Comparison of ENCODE assay signal across 15 mouse cellular contexts in the genomic region with DNA sequence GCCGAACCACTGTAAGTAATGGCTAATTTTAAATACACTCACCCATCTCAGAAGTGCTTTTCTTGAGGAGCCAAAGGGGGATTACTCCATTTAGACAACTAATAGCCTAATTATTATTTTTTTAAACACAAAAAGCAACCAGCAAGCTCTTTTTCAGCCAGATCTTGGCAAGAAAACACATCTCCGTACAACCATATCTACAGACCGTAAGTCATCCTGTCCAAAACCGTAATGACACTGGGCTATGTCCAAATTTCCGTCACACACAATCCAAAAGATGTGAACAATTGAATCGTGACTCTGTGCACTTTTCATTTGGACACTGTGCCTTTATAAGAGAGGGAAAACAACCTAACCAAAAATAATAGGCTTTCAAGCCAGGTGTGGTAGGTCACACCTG. TPM values are rescaled to one million over a fixed set of nuclear protein-coding genes. Genes with fewer than 3 reads are reported as not detected.
DNase-seq lines count a peak whose midpoint lies in the region; TF ChIP-seq lines count a peak whose summit lies in the region.
"Had no signal": no experiment of that assay in that cellular context is flagged by ENCODE, and none has a peak within 500 bp of the region (broad histone marks: within the 10 kb centered on the region; RNA-seq: fewer than 3 reads in every experiment).

No protein-coding gene starts in this region.

- peak overlapping the region; percentile 41 for H3K4me3 ChIP-seq in gastrocnemius, adult 2 months
- no peak overlapping the region for H3K4me3 ChIP-seq in liver, adult 2 months (ENCODE audit: insufficient read depth, low read depth, low read length)
- H3K4me3 ChIP-seq: forebrain, embryonic 12.5 days; midbrain, embryonic 15.5 days; neural tube, embryonic 12.5 days had no signal

- H3K9ac ChIP-seq in liver, adult 2 months (ENCODE audit: low read depth, low read length) = no peak overlapping the region
- H3K9ac ChIP-seq: forebrain, embryonic 12.5 days; midbrain, embryonic 15.5 days; neural tube, embryonic 12.5 days had no signal

- no peak for TF ChIP-seq POLR2A in liver, adult 2 months (IDR thresholded peaks at IDR 0.05; ENCODE audit: extremely low read depth, insufficient read depth, low read length)
- no peak for TF ChIP-seq POLR2A in brain, embryonic 14.5 days (IDR thresholded peaks at IDR 0.05; ENCODE audit: borderline replicate concordance, extremely low read depth, insufficient read depth, insufficient read length, poor library complexity, severe bottlenecking)

- intact Hi-C loops in gastrocnemius, adult 2 months (cut with DNase I) = loop anchor here (5.0 kb wide), 1 partner anchor 33 kb away; no protein-coding TSS in a partner anchor
- intact Hi-C loops in gastrocnemius, postnatal 36 days (cut with DNase I) = no loop called here

- H3K27me3 ChIP-seq in liver, adult 2 months (ENCODE audit: control insufficient read depth, insufficient read depth, low read length) = no peaks in the 10 kb centered on the region
- H3K27me3 ChIP-seq: forebrain, embryonic 12.5 days; midbrain, embryonic 15.5 days; neural tube, embryonic 12.5 days had no signal

- H3K27ac ChIP-seq in gastrocnemius, adult 2 months = peak overlapping the region; percentile 82
- H3K27ac ChIP-seq in liver, adult 2 months (replicated peaks; ENCODE audit: insufficient read depth, low read depth, low read length) = peak overlapping the region; percentile 46
- H3K27ac ChIP-seq: forebrain, embryonic 12.5 days; macrophage; midbrain, embryonic 15.5 days; neural tube, embryonic 12.5 days had no signal

- TF ChIP-seq CTCF in gastrocnemius, adult 2 months (IDR thresholded peaks at IDR 0.05) = no peak
- TF ChIP-seq CTCF in liver, adult 2 months (IDR thresholded peaks at IDR 0.05; ENCODE audit: low read depth, low read length) = no peak
- TF ChIP-seq CTCF in brain, embryonic 14.5 days (IDR thresholded peaks at IDR 0.05; ENCODE audit: borderline replicate concordance, extremely low read depth, insufficient read depth, insufficient read length) = no peak

- H3K4me1 ChIP-seq in liver, adult 2 months (ENCODE audit: control insufficient read depth, insufficient read depth, low read length) = peaks cover 15% of the 10 kb centered on the region
- H3K4me1 ChIP-seq: midbrain, embryonic 15.5 days had no signal

- no peak for DNase-seq in gastrocnemius, adult 2 months
- no peak for DNase-seq in gastrocnemius, postnatal 36 days
- no peak for DNase-seq in liver, adult 2 months (ENCODE audit: extremely low read depth, low read depth, low spot score)
- DNase-seq in liver = no peak
- peak; percentile 53 for DNase-seq in brain, embryonic 14.5 days (ENCODE audit: low read depth)
- peak; percentile 26 for DNase-seq in lung, postnatal 14 days
- DNase-seq in ovary, adult 18-20 months (ENCODE audit: low spot score) = no peak
- DNase-seq in thymus, postnatal 0 days (ENCODE audit: low spot score) = no peak
- DNase-seq: B cell, adult 2 months; cerebellum, adult 9-11 months; spleen, adult 18-20 months had no signal

- 50% methylated on average over 6 of the region's 6 CpGs for WGBS in liver, adult 2 months

- peaks cover 50% of the 10 kb centered on the region for H3K79me2 ChIP-seq in liver, adult 2 months (ENCODE audit: control insufficient read depth, insufficient read depth, low read length)

- H3K36me3 ChIP-seq in liver, adult 2 months (ENCODE audit: control insufficient read depth, insufficient read depth, low read length) = no peaks in the 10 kb centered on the region
- H3K36me3 ChIP-seq: midbrain, embryonic 15.5 days had no signal

RNA-seq across cellular contexts. Expression of gene Pitpnc1, which starts 20.4 kb away (rescaled TPM):
- total RNA-seq in gastrocnemius, adult 2 months (2021) = 100 to 1,000 TPM in 1 of 2 experiments, 10 to 100 TPM in 1; 59.4 to 114 TPM
- 10 to 100 TPM; 60.0 to 78.1 TPM for total RNA-seq in gastrocnemius, postnatal 36 days (2021)
- total RNA-seq in liver, adult 2 months (2014; rRNA removed) = 9.4 and 10.5 TPM in 2 replicates
- 3.5 and 4.1 TPM in 2 replicates for polyA plus RNA-seq in liver, adult 2 months (2012; rRNA removed)
- polyA plus RNA-seq in brain, embryonic 14.5 days (2012; rRNA removed) = 23.9 and 30.2 TPM in 2 replicates
- 13.5 and 15.1 TPM in 2 replicates for polyA plus RNA-seq in thymus, postnatal 0 days (2015; fragmentation: Nextera tagmentation; extraction: Ambion mirVana)

RNA-seq across cellular contexts. Expression of gene Psmd12, which starts 29.2 kb away (rescaled TPM):
- total RNA-seq in gastrocnemius, adult 2 months (2021) = 100 to 1,000 TPM; 105 to 106 TPM
- total RNA-seq in gastrocnemius, postnatal 36 days (2021) = 100 to 1,000 TPM in 1 of 2 experiments, 10 to 100 TPM in 1; 97.9 to 101 TPM
- 53.5 and 54.7 TPM in 2 replicates for total RNA-seq in liver, adult 2 months (2014; rRNA removed)
- 14.5 and 15.9 TPM in 2 replicates for polyA plus RNA-seq in liver, adult 2 months (2012; rRNA removed)
- 57.9 and 63.5 TPM in 2 replicates for polyA plus RNA-seq in brain, embryonic 14.5 days (2012; rRNA removed)
- polyA plus RNA-seq in thymus, postnatal 0 days (2015; fragmentation: Nextera tagmentation; extraction: Ambion mirVana) = 184 and 190 TPM in 2 replicates

Comparison
In these comparisons a context has a peak if more than half of its experiments do, and no peak if none do; other contexts are left out.
1. DNase-seq: peak in brain, embryonic 14.5 days (single experiment) and lung, postnatal 14 days (single experiment); none in gastrocnemius, adult 2 months (single experiment), gastrocnemius, postnatal 36 days (0 of 2), liver, adult 2 months (single experiment), liver (single experiment), ovary, adult 18-20 months (single experiment) and thymus, postnatal 0 days (single experiment).